11 mouse cellular contexts compared by ENCODE assay signal in genomic region chr5:118321719-118322455, GRCm38 (mm10).
DNase-seq lines count a peak whose midpoint lies in the region; ATAC-seq and TF ChIP-seq lines count a peak whose summit lies in the region.
"Had no signal": no experiment of that assay in that cellular context is flagged by ENCODE, and none has a peak within 500 bp of the region (broad histone marks: within the 10 kb centered on the region; RNA-seq: fewer than 3 reads in every experiment).

No protein-coding gene starts in this region.

- peak; percentile 64 for ATAC-seq in kidney, embryonic 14.5 days (ENCODE audit: low FRiP score, low TSS enrichment)
- ATAC-seq in hindbrain, embryonic 12.5 days (ENCODE audit: low FRiP score): peak; percentile 64

- no peak overlapping the region for H3K27ac ChIP-seq in kidney, embryonic 14.5 days (ENCODE audit: low read depth, low read length)
- peak overlapping the region; percentile 77 for H3K27ac ChIP-seq in hindbrain, embryonic 12.5 days
- H3K27ac ChIP-seq: liver, embryonic 14.5 days had no signal

- no peak overlapping the region for H3K4me3 ChIP-seq in kidney, embryonic 14.5 days (ENCODE audit: low read length)
- H3K4me3 ChIP-seq in hindbrain, embryonic 12.5 days: no peak overlapping the region
- H3K4me3 ChIP-seq: erythroblast, embryonic 14.5 days had no signal

- TF ChIP-seq CTCF in brain, embryonic 14.5 days (IDR thresholded peaks at IDR 0.05; ENCODE audit: borderline replicate concordance, extremely low read depth, insufficient read depth, insufficient read length): no peak

- no peaks in the 10 kb centered on the region for H3K36me3 ChIP-seq in kidney, embryonic 14.5 days (ENCODE audit: control insufficient read depth, insufficient read depth, low read length)
- no peaks in the 10 kb centered on the region for H3K36me3 ChIP-seq in hindbrain, embryonic 12.5 days

- H3K9ac ChIP-seq in kidney, embryonic 14.5 days (ENCODE audit: low read depth, low read length): no peak overlapping the region
- no peak overlapping the region for H3K9ac ChIP-seq in hindbrain, embryonic 12.5 days
- H3K9ac ChIP-seq: liver, embryonic 14.5 days had no signal

- no peak overlapping the region for H3K4me2 ChIP-seq in kidney, embryonic 14.5 days (replicated peaks; ENCODE audit: low read depth, low read length)
- H3K4me2 ChIP-seq in hindbrain, embryonic 12.5 days (replicated peaks): no peak overlapping the region

- H3K4me1 ChIP-seq in kidney, embryonic 14.5 days (ENCODE audit: control insufficient read depth, insufficient read depth, low read length): peaks cover 12% of the 10 kb centered on the region; the same call in 1 of the 2 replicates
- H3K4me1 ChIP-seq in hindbrain, embryonic 12.5 days: peaks cover 35% of the 10 kb centered on the region

- DNase-seq in kidney, adult 11 months: no peak
- peak; percentile 85 for DNase-seq in brain, embryonic 14.5 days (ENCODE audit: low read depth)
- DNase-seq in neural tube, embryonic 10.5 days (ENCODE audit: extremely low spot score, low spot score): peak; percentile 62
- DNase-seq in layer of hippocampus, postnatal 25 days (ENCODE audit: extremely low spot score in 1 of 2, low spot score in 1 of 2): no peak
- DNase-seq in thymus, postnatal 4 days: no peak
- no peak for DNase-seq in cerebellum, postnatal 4 days (ENCODE audit: low spot score in 2 of 2)
- DNase-seq: thymus, postnatal 36 days had no signal

- 14% methylated on average over 18 of the region's 18 CpGs for WGBS in kidney, embryonic 14.5 days
- WGBS in hindbrain, embryonic 12.5 days: 20% methylated on average over 18 of the region's 18 CpGs

- H3K9me3 ChIP-seq in kidney, embryonic 14.5 days (ENCODE audit: control insufficient read depth, low read length): no peaks in the 10 kb centered on the region
- H3K9me3 ChIP-seq in hindbrain, embryonic 12.5 days (replicated peaks): 0 out of 2 replicates have a peak, but pooled peaks cover 2% of the 10 kb centered on the region

- peaks cover 5% of the 10 kb centered on the region; the same call in 1 of the 2 replicates for H3K27me3 ChIP-seq in kidney, embryonic 14.5 days (ENCODE audit: control insufficient read depth, insufficient read depth, low read length)
- H3K27me3 ChIP-seq in hindbrain, embryonic 12.5 days: peaks cover 8% of the 10 kb centered on the region; the same call in 1 of the 2 replicates

- no peak for TF ChIP-seq POLR2A in brain, embryonic 14.5 days (IDR thresholded peaks at IDR 0.05; ENCODE audit: borderline replicate concordance, extremely low read depth, insufficient read depth, insufficient read length, poor library complexity, severe bottlenecking)

Comparison
In these comparisons a context has a peak if more than half of its experiments do, and no peak if none do; other contexts are left out.
1. DNase-seq: peak in brain, embryonic 14.5 days (single experiment) and neural tube, embryonic 10.5 days (single experiment); none in kidney, adult 11 months (single experiment), layer of hippocampus, postnatal 25 days (0 of 2), thymus, postnatal 4 days (single experiment) and cerebellum, postnatal 4 days (0 of 2).